Mouse (Mus musculus) spleen, adult 18-20 months (tissue): Measurements from ENCODE around the gene Stx6.

Source experiments
- DNase-seq, 2 experiments: peaks; one replicate each; pipeline ENCODE4 v3.0.0; 2022; ENCODE audit warnings: mixed read lengths in 2 of 2

Stx6 gene

DNA sequence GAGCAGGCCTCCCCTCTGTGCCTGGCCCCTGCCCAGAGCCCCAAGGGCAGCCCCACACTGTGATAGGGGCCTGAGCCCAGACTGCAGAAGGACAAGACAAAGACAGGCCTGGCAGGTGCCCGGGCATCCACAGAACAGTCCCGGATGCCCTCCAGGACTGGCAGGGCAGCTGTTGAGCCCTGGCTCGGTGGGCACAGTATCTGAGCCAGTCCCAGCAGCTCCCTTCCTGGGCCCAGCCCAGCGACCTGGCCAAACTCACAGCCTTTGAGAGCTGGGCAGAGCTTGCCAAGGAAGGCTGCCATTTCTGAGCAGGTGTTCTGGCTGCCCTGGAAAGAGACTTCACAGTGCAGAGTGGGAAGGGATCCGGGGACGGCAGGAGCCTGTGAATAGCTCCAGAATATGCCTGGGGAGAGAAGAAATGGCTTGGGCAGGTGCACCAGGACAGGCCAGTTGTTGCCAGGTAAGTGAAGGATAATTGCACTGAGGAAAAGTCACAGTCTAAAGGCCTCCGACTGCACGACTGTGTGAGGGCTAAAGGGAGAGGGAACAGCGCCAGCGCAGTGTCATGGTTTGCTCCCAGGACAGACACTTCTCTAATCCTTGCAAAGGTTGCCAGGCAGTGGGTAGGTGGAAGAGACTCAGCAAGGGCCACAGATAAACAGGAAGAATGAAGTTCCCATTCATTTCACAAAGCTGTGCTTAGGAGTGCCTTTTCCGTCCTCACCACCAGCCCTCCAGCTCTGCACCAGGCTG lies 51.7 kb downstream of the Stx6 start:
- DNase-seq, result no peak

DNA sequence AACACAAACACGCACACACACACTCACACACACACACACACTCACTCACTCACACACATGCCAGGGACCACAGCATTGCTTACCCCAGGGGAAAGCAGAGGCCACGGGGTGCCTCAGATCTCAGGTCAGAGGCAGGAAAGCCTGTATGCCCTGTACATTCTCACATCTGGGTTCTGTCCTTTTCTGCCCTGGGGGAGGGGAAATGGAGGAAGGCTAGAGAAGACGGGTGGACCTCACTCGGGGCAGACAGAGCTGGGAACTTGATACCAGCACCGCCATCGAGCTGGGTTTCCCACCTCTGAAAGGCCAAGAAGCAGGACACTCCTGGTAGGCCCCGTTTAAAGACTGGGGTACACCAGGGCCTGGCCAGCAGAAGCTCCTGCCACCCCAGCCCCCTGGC lies 52.5 kb downstream of the Stx6 start:
- DNase-seq, result no peak

DNA sequence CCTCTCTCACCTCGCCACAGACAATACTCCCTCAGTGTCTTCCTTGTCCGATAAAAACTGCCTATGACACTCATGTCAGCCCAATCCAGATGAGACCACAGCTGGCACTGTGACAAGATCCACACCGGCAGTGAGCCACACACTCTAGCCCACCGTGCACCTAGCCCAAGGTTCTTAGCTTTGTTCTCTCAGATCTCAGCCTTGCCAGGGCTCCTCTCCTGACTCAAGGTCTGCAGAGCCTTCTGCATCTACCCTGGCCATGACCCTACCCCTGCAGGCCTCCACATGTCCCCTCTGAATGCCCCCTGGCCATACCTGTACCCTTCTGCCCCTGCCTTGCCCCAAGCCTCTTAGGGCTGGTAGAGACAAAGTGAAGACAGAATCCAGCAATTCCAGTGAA lies 53.6 kb downstream of the Stx6 start:
- DNase-seq, result no peak

DNA sequence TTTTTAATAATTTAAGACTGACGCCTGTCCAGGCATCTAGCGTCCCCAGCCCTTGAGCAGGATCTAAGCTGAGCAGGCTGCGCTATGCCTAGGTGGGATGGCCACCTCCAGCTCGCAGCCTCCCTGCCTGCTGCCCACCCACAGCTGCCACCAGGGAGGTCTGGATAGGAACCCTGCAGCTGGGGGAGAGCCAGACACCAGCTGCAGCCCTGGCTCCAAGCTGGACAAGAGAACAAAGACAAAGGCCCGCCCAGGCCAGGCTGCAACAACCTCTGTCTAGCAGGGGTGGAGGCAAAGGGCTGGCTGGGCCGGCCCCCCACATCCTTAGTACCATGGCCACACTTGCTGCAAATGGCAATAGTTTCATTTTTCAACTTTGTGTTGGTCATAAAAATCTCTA lies 54.0 kb downstream of the Stx6 start:
- DNase-seq, result no peak

DNA sequence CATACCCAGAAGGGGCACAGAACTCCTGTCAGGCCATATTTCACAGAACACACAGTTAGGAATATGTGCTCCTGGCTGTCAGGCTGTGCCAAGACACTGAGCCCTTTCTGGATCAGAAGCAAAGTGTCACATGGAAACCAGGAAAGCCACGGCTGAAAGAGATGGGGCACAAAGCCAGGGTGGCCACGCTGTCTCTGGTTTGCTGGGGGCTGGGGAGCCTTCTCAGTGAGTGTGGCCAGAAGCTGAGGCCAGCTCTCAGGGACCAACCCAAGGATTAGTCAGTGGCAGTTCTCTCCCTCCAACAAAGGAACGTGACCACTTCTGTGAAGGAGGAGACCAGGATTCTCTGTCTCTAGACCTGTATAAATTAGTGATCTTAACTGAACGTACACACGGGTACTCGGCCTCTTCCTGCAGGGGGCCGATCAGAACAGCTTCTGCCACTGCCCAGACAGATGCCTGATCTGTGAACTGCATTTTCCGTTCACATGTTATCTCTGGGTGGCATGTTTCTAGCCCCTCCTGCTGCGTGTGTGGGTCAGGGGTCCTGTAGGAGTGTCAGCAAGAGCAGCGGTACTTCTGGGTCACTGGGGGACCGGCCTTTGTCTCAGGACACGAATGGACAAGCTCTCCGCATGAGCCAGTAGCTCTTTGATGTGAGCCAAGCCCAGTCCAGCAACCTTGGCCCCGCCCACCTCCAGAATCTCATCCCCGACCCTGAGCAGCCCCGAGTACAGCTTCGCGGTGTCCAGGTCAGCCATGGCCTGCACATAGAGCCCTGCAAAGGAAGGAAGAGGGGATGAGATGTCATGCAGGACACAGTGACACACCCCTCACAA lies 54.6 kb downstream of the Stx6 start:
- no peak for DNase-seq

DNA sequence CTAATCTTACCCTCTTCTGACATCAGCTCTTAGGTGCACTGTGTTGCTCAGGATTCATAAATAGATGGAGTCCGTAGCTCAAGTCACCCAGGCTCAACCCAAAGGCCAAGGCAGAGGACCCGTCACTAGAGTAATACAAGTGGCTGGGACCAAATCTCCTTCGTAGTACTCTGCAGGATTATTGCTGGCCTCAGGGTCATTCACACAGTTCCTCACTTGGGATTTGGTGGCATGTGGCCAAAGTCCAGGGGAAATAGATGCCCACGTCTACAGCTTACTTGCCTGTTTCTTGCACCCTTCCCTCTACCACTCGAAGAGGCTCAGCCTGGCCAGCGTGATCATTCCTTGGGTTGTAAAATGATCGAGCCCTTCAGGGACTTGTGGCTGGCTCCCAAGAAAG lies 55.4 kb downstream of the Stx6 start:
- no peak for DNase-seq

DNA sequence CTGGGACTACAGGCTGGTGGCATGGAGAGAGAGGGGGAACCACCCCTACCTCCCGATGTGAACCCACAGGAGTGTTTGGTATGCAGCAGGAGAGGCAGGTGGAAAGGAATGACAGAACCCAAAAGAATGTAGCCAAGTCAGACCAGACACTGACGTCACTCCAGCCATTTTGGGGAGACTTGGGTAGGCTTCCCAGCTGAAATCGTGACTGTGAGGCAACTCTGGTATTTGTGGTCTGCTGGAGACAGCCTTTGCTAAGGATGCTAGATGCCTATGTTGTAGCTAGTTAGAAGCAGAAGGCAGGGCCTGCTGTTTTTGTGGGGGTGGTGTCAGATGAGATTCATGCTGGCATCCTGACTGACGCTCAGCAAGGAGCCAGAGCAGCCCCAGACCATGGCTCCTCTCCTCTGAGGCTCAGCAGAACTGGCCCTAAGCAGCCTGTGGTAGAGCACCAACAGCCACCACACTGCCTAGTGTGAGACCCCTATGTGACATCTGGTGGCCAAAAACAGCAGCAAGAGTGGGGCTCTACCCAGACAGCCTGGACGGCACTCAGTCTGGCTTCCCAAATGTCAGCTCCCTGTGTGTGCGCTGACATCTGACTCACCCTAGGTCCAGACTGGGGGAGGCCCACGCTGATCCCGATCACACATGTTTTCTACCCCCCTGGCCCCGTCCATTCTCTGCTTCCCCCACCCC lies 56.7 kb downstream of the Stx6 start:
- DNase-seq, result no peak

DNA sequence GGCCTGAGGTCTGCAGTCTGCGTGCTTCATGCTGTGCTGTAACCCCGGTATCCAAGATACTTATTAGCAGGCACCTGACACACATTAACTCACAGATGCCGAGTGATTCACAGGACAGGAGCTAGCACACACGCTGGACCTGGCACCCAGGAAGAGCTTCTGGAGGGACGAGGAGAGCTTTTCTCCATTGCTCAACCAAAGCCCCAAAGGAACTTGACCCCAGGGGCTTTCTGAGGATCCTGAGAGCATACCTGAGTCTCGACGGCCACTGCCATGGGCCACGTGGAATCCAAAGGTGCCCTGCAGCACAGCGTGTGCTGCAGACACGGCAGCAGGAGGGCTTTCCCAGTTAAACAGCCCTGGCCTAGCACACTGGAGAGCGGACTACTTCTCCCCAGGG lies 57.8 kb downstream of the Stx6 start:
- no peak for DNase-seq

DNA sequence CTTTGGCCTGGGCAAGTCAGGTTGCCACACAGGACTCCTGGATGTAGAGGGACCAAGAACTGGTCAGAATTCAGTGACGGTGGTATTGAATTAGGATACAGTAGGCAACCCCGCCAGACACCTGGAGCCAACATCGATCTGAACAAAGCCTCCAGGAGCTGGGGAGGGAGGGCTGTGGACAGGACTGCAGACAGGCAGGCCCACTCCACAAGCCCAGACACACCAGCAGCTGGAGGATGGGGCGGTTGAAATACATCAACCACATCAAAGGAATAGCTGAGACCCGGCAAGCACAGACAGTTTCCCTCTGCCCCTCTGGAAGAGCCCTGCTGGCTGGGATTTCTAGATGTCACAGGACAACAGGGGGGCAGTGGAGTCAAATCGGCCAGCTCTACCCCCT lies 58.3 kb downstream of the Stx6 start:
- DNase-seq, result no peak

DNA sequence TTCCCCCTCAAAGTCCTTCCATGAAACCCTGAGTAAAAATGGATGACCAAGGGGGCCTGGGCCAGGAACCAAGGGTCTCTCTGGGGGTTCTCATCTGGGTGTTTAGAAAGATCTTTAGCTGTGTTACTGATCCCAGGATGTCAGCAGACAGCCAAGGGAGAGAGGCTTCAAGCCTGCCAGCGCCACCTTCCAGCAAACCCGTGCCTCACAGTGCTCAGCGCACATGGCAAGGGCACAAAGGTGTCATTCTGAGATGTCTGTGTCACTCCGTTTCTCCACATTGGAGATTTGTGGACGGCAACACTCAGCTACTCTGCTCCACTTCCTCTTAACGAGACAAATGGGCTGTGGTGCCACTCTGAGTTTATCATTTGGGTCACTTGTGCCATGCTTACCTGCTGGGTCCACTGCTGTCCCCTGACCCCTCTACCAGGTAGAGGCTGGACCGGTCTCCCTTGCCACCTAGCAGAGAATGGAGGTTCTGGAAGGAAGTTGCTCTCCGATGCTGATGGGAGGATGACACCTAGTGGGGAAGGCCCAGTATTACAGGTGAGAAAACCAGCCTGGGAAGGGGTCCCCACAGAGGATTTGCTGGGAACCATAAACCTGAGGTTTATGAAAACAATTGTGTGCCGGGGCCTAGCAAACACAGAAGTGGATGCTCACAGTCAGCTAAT lies 59.5 kb downstream of the Stx6 start:
- peak; percentile 32 to 59 for DNase-seq

DNA sequence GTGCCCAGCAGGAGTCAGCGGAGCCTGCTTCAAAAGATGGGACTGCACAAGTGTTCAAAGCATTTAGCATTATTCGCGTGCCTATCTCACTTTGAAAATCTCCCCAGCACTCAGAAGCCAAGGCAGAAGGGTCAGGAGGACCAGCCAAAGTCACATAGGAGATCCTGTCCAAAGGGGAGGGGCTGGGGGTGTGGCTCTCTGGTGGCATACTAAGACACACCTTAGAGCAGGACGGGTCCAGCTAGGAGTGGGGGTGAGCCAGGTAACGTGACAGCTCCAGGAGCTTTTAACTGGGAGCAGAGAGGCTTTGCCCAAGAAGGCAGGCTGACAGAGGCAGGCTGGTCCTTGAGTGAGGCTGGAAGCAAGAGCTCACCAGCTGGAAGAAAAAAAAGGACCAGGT lies 60.4 kb downstream of the Stx6 start:
- DNase-seq, result no peak

DNA sequence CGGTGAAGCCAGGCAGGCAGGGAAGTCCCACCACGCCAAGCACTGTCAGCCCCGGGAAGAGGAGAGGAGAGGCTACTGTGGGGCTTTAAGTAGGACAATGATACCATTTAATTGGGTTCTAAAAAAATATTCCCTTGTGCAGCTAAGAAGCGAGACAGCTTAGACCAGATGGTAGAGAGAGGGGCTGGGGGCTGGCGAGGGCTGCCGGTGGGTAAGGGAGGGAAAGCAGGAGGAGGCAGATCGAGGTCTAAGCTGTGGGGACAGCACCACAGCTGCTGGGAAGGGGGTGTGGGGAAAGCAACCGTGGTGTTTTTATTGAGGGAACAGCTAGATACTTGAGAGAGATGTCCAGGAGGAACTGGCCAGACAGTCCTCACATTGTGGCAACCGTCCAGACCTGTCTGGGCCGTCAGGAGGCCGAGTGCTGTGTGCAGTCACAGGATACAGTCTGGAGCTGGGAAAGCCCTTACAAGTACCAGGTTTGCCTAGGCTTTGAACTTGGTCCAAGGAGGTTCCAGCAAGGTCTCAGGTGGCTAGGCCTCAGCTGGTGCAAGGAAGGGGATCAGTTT lies 63.7 kb downstream of the Stx6 start:
- DNase-seq, result no peak

DNA sequence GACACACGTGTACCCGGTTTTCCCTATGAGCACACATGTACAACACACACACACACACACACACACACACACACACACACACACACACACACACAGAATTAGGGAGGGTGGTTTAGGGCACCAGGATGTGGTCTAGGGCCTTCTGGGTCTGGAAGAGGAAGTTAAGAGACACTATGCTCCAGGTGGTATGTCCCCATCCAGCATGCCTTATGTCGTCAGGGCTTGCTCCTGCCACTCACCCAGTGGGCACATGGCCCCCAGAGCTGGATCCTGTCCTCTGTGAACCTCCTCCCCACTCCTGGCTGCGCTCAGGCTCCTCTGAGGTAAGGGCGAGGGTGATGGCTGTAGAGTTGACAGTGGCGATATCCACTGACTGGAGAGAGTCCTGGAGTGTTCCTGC lies 64.5 kb downstream of the Stx6 start:
- DNase-seq, result peak; percentile 18 to 27

DNA sequence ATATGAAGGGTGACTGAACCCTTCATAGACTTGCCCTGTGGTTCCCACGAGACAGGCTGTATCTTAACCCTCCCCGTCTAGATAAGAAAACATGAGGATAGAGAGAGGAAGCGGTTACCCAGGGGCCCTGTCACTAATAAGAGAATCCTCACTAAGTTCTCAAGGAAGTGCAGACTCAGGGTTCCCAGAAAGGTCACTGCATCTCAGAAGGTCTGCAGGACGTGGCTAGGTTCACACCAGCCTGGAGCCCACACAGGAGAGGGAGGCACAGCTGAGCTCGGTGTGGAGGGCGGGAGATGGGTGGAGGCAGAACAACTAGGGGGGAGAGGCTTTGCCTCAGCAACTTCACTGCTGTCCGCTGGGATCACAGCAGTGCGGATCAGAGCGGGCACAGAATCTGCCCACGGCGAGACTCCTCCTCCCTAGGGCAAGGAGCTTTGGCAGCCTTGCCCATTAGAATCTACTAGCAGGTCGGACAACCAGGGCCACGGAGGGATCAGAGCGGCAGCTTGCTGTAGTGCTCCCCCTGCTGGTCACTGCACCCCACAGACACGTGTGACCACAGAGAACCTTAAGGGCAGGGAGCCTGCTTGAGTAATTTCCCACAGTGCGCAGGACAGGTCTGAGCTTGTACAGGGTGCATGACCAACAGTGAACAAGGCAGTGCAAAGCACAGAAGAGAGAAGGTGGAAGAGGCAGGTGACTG lies 65.5 kb downstream of the Stx6 start:
- DNase-seq, result peak; percentile 67 to 83

DNA sequence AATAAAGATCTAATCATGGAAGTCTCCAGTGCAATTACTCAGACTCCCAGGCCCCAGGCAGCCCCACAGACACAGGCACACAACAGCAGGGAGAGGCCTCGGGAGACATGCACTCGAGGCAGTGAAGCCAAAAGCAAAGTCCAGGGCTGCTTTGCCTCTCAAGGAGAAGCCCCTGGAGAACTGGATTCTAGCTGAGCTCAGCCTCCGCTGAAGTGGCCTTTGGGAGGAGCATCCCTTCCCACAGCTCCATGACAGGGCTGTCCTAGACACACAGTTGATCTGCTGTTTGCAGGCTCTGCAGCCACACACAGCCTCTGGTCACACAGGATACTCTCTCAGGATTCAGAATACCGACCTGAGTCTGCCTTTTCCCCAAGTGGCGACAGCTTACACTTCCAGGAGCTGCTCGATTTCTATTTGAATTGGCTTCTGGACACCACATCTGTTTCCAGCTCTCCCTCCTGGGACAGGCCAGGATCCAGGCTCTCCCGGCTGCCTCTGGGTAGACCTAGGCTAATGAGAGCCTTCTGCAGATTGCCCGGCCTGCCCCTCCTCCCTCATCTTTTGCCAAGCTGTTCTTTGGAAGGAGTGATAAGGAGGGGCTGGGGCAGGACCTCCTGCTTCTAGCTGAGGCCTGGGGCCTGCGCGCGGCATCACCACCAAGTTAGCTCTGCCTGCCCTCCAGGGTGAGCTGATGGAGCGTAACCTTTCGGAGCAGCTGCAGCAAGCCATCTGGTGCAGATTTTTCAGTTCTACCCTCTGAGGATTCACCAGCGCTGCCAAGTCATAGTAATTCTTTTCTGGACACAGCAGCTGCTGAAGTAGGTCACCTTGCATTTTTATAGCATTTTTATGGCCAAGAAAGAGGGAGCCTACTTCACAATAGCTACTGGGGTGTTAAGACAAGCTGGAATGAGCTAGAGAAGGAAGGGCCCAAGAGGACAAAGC lies 71.2 kb downstream of the Stx6 start:
- DNase-seq, result no peak

DNA sequence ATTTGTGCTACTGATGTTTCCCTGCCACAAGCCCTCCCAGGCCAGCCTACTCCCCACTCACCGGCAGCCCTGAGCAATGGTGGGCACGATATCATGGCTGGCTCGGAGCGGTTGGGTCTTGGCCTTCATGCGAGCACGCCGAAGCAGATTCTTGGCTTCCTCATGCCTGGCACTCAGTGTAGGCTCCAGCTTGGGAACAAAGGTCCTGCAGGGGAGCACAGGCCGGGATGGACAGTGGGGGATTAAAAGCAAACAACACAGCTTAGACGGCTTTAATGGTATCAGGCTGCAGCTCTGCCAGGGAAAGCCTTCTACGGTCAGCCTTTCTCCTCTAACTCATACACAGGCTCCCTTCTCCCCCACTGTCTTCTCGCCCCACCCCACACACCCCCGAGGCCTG lies 73.9 kb downstream of the Stx6 start:
- DNase-seq, result no peak

DNA sequence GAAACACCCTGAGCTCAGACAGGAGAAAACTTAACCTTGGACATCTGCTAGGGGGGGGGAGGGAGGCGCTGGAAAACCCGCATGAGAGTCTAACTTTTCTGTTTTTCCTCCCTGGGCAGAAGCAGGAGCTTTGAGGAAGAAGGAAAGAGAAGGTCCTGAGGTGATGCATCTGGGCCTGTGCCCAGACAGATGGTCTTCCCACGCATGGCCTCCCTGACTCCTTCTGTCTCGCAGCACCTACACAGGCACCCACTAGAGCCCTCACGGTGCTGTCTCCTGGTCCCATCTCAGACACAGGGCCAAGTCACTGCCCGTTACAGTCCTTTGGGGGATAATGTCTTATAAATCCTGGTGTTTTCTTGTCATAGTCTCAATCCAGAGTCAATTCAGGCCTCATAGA lies 74.3 kb downstream of the Stx6 start:
- no peak for DNase-seq

DNA sequence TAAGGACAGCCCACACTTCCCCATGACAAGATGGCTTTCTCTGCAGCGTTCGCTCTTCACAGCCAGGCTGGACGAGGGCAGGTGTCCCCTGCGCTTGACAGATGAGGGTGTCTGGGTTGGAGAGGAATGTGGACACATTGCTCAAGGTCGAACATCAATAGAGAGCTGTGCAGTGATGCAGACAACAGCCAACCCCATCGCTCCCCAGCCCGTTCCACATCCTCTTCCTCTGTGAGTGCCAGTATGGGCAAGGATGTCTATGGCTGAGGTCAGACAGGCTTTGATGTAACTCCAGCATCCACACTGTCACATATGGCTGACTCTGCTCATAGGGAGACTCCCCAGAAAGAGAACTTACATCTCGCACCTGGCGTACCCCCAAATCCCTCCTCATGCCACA lies 74.9 kb downstream of the Stx6 start:
- no peak for DNase-seq

DNA sequence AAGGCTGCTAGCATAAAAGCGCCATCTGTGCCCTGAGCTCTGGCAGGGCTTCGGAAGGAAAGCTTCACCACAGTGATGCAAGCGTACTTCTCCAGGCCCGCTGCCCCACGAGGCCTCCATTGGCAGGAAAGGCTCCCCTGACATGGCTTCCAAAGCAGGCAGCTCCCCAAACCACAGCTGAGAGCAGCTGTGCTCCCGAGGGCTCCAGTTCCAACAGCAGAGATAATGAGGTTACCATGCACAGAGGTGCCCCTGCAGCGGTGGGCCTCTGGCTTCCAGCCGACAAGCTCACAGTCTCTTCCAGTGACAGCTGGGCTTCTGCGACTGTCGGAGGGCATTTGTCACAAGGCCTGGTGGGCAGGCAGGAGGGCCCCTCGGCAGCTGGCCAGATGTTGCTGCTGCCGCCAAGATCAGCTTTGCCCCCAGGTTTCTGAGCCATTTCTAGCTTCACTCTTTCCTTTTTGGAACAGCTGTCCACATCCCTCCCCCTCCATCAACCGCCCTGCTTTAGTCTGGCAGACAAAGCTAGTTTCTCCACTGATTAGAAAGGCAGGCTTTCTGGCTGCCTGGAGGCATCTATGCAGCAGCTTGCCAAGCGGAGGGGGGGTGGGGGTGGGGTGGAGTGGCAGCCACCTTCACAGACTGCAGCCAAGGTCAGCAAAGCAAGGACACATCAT lies 75.6 kb downstream of the Stx6 start:
- DNase-seq, result no peak

DNA sequence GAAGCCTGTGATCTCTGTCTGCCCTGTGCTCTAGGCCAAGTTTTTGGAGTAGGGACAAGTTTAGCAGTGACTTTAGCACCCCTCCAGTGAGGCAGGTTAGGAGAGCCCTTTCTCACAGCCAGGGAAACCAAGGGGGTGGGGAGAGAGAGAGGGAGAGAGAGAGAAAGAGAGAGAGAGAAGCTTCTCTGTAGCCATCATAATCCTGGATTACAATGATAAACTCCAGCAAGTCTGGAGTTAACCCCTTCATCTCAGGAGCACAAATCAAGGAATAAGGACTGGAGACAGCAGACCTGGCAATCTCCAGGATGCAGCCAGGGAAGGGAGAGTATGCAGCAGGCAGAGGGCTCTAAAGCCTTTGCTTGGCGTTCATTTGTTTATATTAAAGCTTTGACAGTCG lies 77.1 kb downstream of the Stx6 start:
- no peak for DNase-seq
